Mouse (Mus musculus) stomach, postnatal 0 days (tissue): ENCODE results near the gene Gaa. TPM values are rescaled to one million over a fixed set of nuclear protein-coding genes. Genes with fewer than 3 reads are reported as not detected.

Source experiments
- ATAC-seq: fragments of 200-750 bp; cut with Nextera tagmentation; 2 replicates; pipeline ENCODE4 v1.8.0; 2017; ENCODE audit not compliant: low FRiP score, low TSS enrichment
- DNase-seq: peaks from one replicate; pipeline ENCODE4 v3.0.0-alpha.2; 2016; ENCODE audit warnings: low spot score
- H3K27ac ChIP-seq: fragments of 300-500 bp; sonication (generic); replicated peaks from 2 replicates; pipeline ENCODE4 v1.5.1; 2014; ENCODE audit warnings: mild to moderate bottlenecking, control low read depth
- H3K27me3 ChIP-seq: fragments of 300-500 bp; sonication (generic); 2 replicates; pipeline ENCODE4 v1.6.1; 2014; ENCODE audit warnings: low read length; ENCODE audit not compliant: control insufficient read depth, insufficient read depth
- H3K36me3 ChIP-seq: fragments of 300-500 bp; sonication (generic); 2 replicates; pipeline ENCODE4 v1.6.1; 2014; ENCODE audit warnings: low read length, mixed read lengths; ENCODE audit not compliant: control insufficient read depth, insufficient read depth
- H3K4me1 ChIP-seq: fragments of 300-500 bp; sonication (generic); replicated peaks from 2 replicates; pipeline ENCODE4 v1.6.1; 2014; ENCODE audit warnings: antibody characterized with exemption; ENCODE audit not compliant: control insufficient read depth, insufficient read depth
- H3K4me2 ChIP-seq: fragments of 300-500 bp; sonication (generic); replicated peaks from 2 replicates; pipeline ENCODE4 v1.6.1; 2014; ENCODE audit warnings: low read depth, mild to moderate bottlenecking, control low read depth, moderate library complexity
- H3K4me3 ChIP-seq: fragments of 300-500 bp; sonication (generic); 2 replicates; pipeline ENCODE4 v1.5.1; 2014; ENCODE audit warnings: low read depth, low read length, control low read depth
- H3K9ac ChIP-seq: fragments of 300-500 bp; sonication (generic); 2 replicates; pipeline ENCODE4 v1.6.1; 2014; ENCODE audit warnings: mild to moderate bottlenecking, low read length, control low read depth, mixed read lengths
- H3K9me3 ChIP-seq: fragments of 300-500 bp; sonication (generic); 2 replicates; pipeline ENCODE4 v1.6.1; 2016; ENCODE audit warnings: low read length; ENCODE audit not compliant: control insufficient read depth
- CTCF ChIP-seq: IDR thresholded peaks from 2 replicates; pipeline ENCODE4 v1.5.1; 2016; ENCODE audit warnings: antibody characterized with exemption, low read depth, mild to moderate bottlenecking, moderate library complexity
- EP300 ChIP-seq: optimal IDR thresholded peaks from 2 replicates; pipeline ENCODE3; 2016; ENCODE audit warnings: antibody characterized with exemption
- WGBS: fragments of 180-500 bp; shearing (Covaris S2); extraction: QIAGEN DNeasy Blood & Tissue Kit; methylation state at CpG from one replicate; pipeline ENCODE4 v1.1.7; 2014; 5-methylcytosine and 5-hydroxymethylcytosine counted together
- polyA plus RNA-seq: library from polyadenylated mRNA; unstranded; fragments of >200 nt; fragmentation: Nextera tagmentation; extraction: Ambion mirVana; gene quantifications from 2 replicates; pipeline ENCODE4 v1.2.1, GENCODE M21; 2015

Gene Gaa
- polyA plus RNA-seq, 1 experiment from 2014 or later: 30.8 TPM

DNA sequence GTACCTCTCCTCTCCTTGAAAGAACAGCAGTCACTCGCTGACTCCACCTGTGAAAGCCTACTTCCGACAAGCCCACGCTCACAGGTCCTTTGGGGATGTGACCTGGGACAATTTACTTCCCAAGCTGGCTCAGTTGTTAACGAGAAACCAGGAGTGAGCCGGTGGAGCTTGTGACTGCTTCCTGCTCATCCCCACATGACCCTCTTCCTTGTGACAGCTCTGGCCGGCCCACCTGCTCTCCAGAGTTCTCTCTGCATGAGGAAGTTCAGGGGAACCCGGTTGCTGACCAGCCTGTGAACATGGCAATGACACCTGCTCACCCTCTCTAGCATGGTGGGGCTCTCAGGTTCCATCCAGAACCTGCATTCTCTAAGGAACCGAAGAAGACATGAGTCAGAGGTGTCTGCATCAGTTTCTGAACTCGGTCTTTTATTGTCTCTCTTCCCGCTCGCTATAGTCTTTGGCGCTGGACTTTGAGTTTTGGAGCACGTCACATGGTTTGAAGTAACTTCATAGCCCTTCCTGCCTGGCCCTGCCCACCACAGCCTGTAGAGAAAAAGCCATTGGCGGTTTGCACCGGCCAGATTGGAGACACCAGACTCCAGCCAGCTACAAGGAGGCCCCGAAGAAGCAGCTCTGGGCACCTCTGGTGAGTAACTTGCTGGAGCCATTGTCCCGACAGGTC, 46.7 kb downstream of the Gaa start:
- Histone ChIP-seq H3K9me3 (no peaks in the 10 kb centered on the region), H3K27me3 (no peaks in the 10 kb centered on the region), H3K4me1 (no peaks in the 10 kb centered on the region), H3K4me2 (no peak overlapping the region), H3K27ac (0 out of 2 replicates have a peak overlapping the region, but pooled peaks have one; percentile 13), H3K36me3 (no peaks in the 10 kb centered on the region), H3K9ac (no peak overlapping the region), H3K4me3 (no peak overlapping the region)
- ATAC-seq (peak; percentile 80), DNase-seq (peak; percentile 58)
- 64% methylated on average over 17 of the region's 17 CpGs for WGBS
- TF ChIP-seq EP300: no peak

DNA sequence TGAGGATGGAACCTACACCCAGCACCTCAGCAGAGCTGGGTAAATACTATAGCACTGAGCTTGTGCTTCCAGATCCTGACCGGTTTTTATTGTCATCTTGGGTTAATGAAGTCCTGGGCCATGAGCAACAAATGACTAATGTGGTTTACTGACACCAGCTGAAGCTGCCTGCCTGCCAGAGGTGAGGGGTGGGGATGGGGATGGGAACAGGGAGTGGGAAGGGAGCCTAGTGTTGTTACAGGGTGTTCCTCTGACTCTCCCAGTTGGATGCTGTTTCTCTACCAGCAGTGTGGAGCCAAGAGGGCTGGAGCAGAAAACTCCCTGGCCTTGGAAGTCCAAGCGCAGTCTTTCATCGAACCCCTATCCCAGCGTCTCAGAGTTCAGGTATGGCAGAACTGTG, 49.0 kb downstream of the Gaa start:
- H3K9ac ChIP-seq: no peak overlapping the region
- TF ChIP-seq CTCF: no peak
- TF ChIP-seq EP300: no peak
- ATAC-seq: peak; percentile 71; the same call in 1 of the 2 replicates
- H3K4me1 ChIP-seq: no peaks in the 10 kb centered on the region
- no peak overlapping the region for H3K4me3 ChIP-seq
- DNase-seq: no peak
- no peaks in the 10 kb centered on the region for H3K27me3 ChIP-seq
- no peaks in the 10 kb centered on the region for H3K9me3 ChIP-seq
- no peak overlapping the region for H3K27ac ChIP-seq
- 57% methylated on average over 4 of the region's 4 CpGs for WGBS
- H3K36me3 ChIP-seq: no peaks in the 10 kb centered on the region
- no peak overlapping the region for H3K4me2 ChIP-seq

DNA sequence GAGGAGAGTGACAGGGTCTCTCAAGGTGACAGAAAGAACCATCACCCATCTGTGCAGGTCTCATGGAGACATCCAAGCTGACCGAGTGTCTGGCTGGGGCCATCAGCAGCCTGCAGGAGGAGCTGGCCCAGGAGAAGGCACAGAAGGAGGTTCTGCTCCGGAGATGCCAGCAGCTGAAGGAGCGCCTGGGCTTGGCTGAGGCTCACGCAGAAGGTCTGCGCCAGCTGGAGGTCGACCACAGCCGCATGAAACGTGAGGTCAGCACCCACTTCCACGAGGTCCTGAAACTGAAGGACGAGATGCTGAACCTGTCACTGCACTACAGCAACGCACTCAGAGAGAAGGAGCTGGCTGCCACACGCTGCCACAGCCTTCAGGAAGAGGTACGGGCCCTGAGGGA, 54.8 kb downstream of the Gaa start:
- Histone ChIP-seq H3K9ac (no peak overlapping the region), H3K4me2 (no peak overlapping the region), H3K9me3 (no peaks in the 10 kb centered on the region), H3K4me3 (no peak overlapping the region), H3K4me1 (no peaks in the 10 kb centered on the region), H3K27me3 (no peaks in the 10 kb centered on the region), H3K27ac (no peak overlapping the region), H3K36me3 (no peaks in the 10 kb centered on the region)
- DNase-seq (no peak), ATAC-seq (no peak)
- TF ChIP-seq CTCF (no peak), EP300 (no peak)
- 69% methylated on average over 13 of the region's 13 CpGs for WGBS

DNA sequence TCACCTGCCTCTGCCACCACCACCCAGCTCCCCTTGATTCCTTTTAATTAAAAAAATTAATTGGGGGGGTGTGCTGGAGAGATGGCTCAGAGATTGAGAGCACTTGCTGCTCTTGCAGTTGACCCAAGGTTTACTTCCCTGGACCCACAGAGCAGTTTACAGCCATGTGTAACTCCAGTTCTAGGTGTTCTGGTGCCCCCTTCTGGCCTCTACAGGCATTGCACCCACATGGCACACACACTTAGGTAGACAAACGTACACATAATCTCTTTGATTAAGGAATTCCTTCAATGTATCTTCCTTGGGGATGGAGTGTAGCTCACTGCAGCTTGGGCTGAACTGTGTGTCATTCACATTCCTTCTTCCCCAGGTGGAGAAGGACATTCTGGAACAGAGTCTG, 57.4 kb downstream of the Gaa start:
- Histone ChIP-seq H3K9ac (no peak overlapping the region), H3K27me3 (no peaks in the 10 kb centered on the region), H3K36me3 (no peaks in the 10 kb centered on the region), H3K4me1 (no peaks in the 10 kb centered on the region), H3K27ac (no peak overlapping the region), H3K4me2 (no peak overlapping the region), H3K9me3 (no peaks in the 10 kb centered on the region), H3K4me3 (no peak overlapping the region)
- WGBS: 77% methylated on average over 1 of the region's 1 CpGs
- TF ChIP-seq EP300: no peak
- TF ChIP-seq CTCF: peak; percentile 50
- ATAC-seq (no peak), DNase-seq (no peak)

DNA sequence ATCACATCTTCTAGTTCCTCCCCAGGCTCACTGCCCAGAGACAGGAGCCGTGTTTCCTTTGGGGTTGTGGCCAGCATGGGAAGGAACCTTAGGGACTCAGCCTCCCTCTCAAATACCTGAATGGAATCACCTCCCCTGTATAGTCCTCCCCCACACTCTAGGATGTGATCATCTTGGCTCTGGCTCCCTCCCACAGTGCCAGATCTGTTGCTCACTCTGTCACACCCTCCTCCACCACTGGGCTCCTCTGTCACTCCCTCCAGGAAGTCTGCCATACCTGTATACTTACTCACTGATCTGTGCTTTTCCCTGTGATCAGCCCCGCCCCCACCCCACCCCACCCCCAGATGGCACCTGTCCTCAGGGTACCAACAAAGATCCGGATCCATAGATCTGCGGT, 62.9 kb downstream of the Gaa start:
- ATAC-seq: peak; percentile 85
- Histone ChIP-seq H3K36me3 (no peaks in the 10 kb centered on the region), H3K9ac (no peak overlapping the region), H3K27me3 (no peaks in the 10 kb centered on the region), H3K9me3 (no peaks in the 10 kb centered on the region), H3K27ac (no peak overlapping the region), H3K4me2 (no peak overlapping the region), H3K4me1 (no peaks in the 10 kb centered on the region), H3K4me3 (no peak overlapping the region)
- no peak for DNase-seq
- 49% methylated on average over 4 of the region's 4 CpGs for WGBS
- TF ChIP-seq EP300 (no peak), CTCF (no peak)

DNA sequence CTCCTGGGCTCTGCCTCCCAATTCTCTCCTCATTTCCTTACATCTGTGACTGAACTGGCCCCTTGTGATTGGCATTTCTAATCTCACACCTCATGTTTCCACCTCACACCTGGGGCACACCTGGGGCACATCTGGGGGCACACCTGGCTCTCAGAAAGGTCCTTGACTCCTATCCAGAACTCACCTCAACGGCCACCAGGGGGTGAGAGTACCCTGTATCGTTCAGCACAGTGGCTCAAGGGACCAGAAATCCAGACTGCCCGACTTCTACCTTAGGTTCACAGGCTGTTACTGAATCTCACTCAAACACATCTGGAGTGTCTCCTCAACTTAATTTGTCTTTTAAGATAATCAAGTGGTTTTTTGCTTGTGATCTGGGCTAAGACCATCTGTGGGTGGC, 64.3 kb downstream of the Gaa start:
- H3K4me1 ChIP-seq: no peaks in the 10 kb centered on the region
- no peak for TF ChIP-seq EP300
- TF ChIP-seq CTCF: peak; percentile 46
- no peak overlapping the region for H3K4me2 ChIP-seq
- H3K9me3 ChIP-seq: no peaks in the 10 kb centered on the region
- H3K36me3 ChIP-seq: no peaks in the 10 kb centered on the region
- no peak overlapping the region for H3K9ac ChIP-seq
- peak; percentile 41 for DNase-seq
- no peak for ATAC-seq
- H3K27ac ChIP-seq: no peak overlapping the region
- WGBS: 24% methylated on average over 3 of the region's 3 CpGs
- no peak overlapping the region for H3K4me3 ChIP-seq
- no peaks in the 10 kb centered on the region for H3K27me3 ChIP-seq

Other genes with a start within 250 kb of the Gaa start
- 5.1 and 5.3 TPM in 2 replicates for gene Cbx2, start 244.9 kb upstream of the Gaa start, polyA plus RNA-seq
- gene Cbx8, start 226.9 kb upstream of the Gaa start, polyA plus RNA-seq: 4.6 and 5.1 TPM in 2 replicates
- gene Cbx4, start 181.7 kb upstream of the Gaa start, polyA plus RNA-seq: 9.6 and 11.2 TPM in 2 replicates
- 4.8 and 6.3 TPM in 2 replicates for gene Tbc1d16, start 39.4 kb upstream of the Gaa start, polyA plus RNA-seq
- 0.92 and 1.2 TPM in 2 replicates for gene Ccdc40, start 39.3 kb upstream of the Gaa start, polyA plus RNA-seq
- 183 and 197 TPM in 2 replicates for gene Eif4a3, start 32.2 kb downstream of the Gaa start, polyA plus RNA-seq
- 1.8 and 1.9 TPM in 2 replicates for gene Card14, start 39.9 kb downstream of the Gaa start, polyA plus RNA-seq
- gene Sgsh, start 87.6 kb downstream of the Gaa start, polyA plus RNA-seq: 6.7 and 7.7 TPM in 2 replicates
- gene Slc26a11, start 87.7 kb downstream of the Gaa start, polyA plus RNA-seq: 3.6 and 4.7 TPM in 2 replicates
- 4.4 and 5.5 TPM in 2 replicates for gene Rnf213, start 125.2 kb downstream of the Gaa start, polyA plus RNA-seq
- 9.2 and 12.8 TPM in 2 replicates for gene Endov, start 223.5 kb downstream of the Gaa start, polyA plus RNA-seq